Mouse (Mus musculus): Measurements from ENCODE around the gene Mtor. TPM values are rescaled to one million over a fixed set of nuclear protein-coding genes. Genes with fewer than 3 reads are reported as not detected.
A peak's percentile ranks its signal among the peaks of the same experiment; 100 is the strongest.

Mtor gene
- polyA plus RNA-seq, 1 experiment from 2014 or later: 20.7 TPM

DNA sequence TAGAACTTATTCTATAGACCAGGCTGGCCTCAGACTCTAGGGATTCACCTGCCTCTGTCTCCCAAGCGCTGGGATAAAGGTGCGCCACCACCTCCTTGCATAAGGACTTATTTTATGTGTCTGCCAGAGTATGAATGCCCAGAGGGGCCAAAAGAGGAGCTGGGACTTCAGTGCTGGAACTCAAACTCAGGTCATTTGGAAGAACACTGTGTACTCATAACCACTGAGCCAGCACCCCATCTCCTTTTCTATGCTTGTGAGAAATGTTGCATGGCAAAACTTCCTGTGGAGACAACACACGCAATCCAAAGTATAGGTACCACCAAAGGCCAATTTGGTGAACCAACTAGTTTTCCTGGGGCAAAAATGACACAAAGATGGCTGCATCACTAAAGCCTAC, 148.3 kb downstream of the Mtor start:
- Histone ChIP-seq H3K36me3 (replicated peaks) (peaks cover 86% of the 10 kb centered on the region), H3K27ac (replicated peaks) (no peak overlapping the region), H3K4me1 (peaks cover 18% of the 10 kb centered on the region), H3K4me3 (no peak overlapping the region), H3K9me3 (peaks cover 6% of the 10 kb centered on the region; the same call in 1 of the 2 replicates), H3K27me3 (replicated peaks; ENCODE audit: low read depth, poor library complexity, severe bottlenecking) (no peaks in the 10 kb centered on the region)
- DNase-seq (ENCODE audit: low spot score): no peak
- WGBS: 94% methylated on average over 3 of the region's 3 CpGs

DNA sequence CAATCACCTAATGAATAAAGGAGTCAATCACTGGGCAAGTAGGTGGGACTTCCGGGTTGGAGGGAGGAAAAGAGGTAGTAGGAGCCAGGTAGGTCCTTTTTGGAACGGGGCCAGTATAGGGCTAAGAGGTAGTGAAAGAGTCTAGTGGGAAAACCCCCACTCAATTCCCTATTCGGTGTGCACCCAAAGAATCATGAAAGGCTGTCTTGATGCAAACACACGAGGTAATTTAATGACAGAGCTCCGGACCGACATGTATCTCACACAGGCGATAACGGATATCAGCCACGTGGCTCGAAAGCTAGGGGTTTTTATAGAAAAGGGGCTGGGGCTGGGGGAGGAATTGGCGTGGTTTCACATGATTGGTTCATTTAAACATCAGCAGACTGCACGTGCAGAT, 150.4 kb downstream of the Mtor start:
- Histone ChIP-seq H3K4me1 (peaks cover 5% of the 10 kb centered on the region), H3K27ac (replicated peaks) (no peak overlapping the region), H3K9me3 (peaks cover 6% of the 10 kb centered on the region; the same call in 1 of the 2 replicates), H3K4me3 (no peak overlapping the region), H3K36me3 (replicated peaks) (peaks cover 71% of the 10 kb centered on the region), H3K27me3 (replicated peaks; ENCODE audit: low read depth, poor library complexity, severe bottlenecking) (no peaks in the 10 kb centered on the region)
- DNase-seq (ENCODE audit: low spot score): no peak
- WGBS: 95% methylated on average over 12 of the region's 12 CpGs

DNA sequence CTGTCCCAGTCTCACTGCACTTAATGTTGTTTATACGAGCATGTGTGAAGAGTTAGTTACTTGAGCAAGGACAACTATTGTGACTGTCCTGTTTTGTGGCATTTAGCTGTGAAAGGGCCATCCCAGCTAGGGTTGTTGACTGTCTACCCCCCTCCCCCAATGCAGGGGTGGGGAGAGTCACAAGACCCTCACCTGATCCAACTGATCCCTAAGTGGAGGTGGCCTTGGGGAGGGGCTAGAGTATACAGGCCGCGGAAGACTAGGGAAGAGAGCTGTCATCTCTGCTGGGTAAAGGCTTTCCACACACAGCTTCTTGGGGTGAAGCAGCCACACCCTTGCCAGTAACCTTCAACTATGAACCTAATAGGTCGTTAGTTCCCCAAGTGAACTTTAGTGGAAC, 151.9 kb downstream of the Mtor start:
- Histone ChIP-seq H3K4me1 (peaks cover 8% of the 10 kb centered on the region), H3K4me3 (no peak overlapping the region), H3K27ac (replicated peaks) (no peak overlapping the region), H3K27me3 (replicated peaks; ENCODE audit: low read depth, poor library complexity, severe bottlenecking) (no peaks in the 10 kb centered on the region), H3K9me3 (peaks cover 6% of the 10 kb centered on the region; the same call in 1 of the 2 replicates), H3K36me3 (replicated peaks) (peaks cover 56% of the 10 kb centered on the region)
- no peak for DNase-seq (ENCODE audit: low spot score)
- 93% methylated on average over 4 of the region's 4 CpGs for WGBS

DNA sequence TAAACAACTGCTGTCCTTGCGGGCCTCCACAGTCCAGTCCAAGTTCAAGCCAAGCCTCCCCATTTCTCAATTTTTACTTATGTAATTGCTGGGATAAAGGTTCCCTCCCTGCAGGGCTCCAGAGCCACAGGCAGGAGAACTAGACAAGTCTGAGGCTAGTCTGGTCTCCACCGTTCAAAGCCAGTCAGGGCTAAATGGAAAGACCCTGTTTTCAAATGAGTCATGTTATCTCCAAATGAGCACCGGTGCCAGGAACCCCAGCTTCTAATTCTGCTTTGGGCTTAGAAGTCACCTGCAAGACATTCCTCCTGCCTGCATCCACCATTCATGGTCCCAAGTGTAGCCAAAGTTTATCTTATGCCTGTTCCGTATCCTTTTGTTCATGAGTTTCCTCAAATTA, 153.5 kb downstream of the Mtor start:
- Histone ChIP-seq H3K4me1 (peaks cover 8% of the 10 kb centered on the region), H3K27me3 (replicated peaks; ENCODE audit: low read depth, poor library complexity, severe bottlenecking) (no peaks in the 10 kb centered on the region), H3K27ac (replicated peaks) (no peak overlapping the region), H3K4me3 (no peak overlapping the region), H3K9me3 (peaks cover 6% of the 10 kb centered on the region; the same call in 1 of the 2 replicates), H3K36me3 (replicated peaks) (peaks cover 41% of the 10 kb centered on the region)
- no peak for DNase-seq (ENCODE audit: low spot score)
- 87% methylated on average over 4 of the region's 4 CpGs for WGBS

DNA sequence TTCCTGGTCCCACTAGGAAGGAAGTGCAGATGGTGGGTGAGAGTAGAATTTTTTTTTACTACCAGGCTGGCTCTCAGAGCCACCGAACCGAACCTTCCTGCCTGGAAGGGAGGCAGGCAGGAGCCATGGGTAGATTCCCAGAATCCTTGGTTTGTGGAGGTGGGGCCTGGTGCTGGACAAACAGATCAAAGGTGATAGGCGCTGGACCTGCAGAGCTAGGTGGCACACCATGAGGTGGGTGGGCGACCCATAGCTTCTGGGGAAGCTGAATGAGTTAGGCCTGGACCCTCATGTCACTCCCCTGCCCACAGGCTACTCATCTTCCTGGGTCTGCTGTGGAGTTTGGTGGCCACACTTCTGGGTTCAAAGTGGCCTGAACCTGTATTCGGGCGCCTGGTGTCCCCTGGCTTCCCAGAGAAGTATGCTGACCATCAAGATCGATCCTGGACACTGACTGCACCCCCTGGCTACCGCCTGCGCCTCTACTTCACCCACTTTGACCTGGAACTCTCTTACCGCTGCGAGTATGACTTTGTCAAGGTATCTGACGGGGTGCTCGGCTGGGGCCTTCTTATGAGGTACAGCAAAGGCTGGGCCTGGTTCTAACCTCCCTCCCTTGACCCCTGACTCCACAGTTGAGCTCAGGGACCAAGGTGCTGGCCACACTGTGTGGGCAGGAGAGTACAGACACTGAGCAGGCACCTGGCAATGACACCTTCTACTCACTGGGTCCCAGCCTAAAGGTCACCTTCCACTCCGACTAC, 154.1 kb downstream of the Mtor start, which contains the start of gene Masp2:
Masp2 (plus strand) TSS at position 198 of the 764 bp plus-strand sequence.
- H3K4me3 ChIP-seq: no peak within 1 kb of the TSS
- H3K9me3 ChIP-seq: peaks cover 6% of the 10 kb centered on the region; the same call in 1 of the 2 replicates
- 90% methylated on average over 14 of the region's 14 CpGs for WGBS
- H3K27ac ChIP-seq (replicated peaks): no peak within 1 kb of the TSS
- peaks cover 40% of the 10 kb centered on the region for H3K36me3 ChIP-seq (replicated peaks)
- H3K4me1 ChIP-seq: peaks cover 8% of the 10 kb centered on the region
- H3K27me3 ChIP-seq (replicated peaks; ENCODE audit: low read depth, poor library complexity, severe bottlenecking): no peaks in the 10 kb centered on the region
- DNase-seq (ENCODE audit: low spot score): no peak

DNA sequence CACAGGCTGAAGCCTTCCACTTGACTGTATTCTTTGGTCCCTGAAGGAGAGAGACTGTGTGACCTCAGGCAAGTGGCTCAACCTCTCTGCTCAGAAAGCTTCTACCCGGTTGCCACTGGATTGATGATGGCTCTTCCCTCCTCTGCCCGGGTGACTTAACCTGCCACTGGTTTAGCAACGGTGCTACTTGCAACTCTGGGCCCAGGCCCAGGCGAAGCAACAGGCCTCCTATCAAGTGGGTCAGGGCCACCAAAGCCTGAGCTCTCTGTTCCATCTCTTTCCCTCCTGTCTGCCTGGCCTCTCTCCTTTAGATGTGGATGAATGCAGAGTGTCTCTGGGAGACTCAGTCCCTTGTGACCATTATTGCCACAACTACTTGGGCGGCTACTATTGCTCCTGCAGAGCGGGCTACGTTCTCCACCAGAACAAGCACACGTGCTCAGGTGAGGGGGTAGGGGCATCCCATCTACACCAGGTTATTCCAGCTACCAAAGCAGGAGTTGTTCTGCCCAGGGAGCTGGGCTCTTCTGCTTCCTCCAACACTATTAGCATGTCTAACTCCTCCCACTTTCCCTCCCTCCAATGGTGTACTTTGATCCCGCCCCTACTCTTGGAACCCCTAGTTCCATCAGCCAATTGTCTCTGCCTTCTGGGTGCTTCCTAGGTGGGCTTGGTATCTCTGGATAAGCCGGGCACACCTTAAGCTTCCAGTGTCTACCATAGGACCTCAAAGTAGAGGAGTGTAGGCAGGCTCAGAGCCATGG, 155.1 kb downstream of the Mtor start:
- Histone ChIP-seq H3K9me3 (peaks cover 5% of the 10 kb centered on the region; the same call in 1 of the 2 replicates), H3K27ac (replicated peaks) (no peak overlapping the region), H3K4me3 (no peak overlapping the region), H3K27me3 (replicated peaks; ENCODE audit: low read depth, poor library complexity, severe bottlenecking) (no peaks in the 10 kb centered on the region), H3K36me3 (replicated peaks) (peaks cover 34% of the 10 kb centered on the region), H3K4me1 (peaks cover 8% of the 10 kb centered on the region)
- WGBS: 65% methylated on average over 10 of the region's 10 CpGs
- DNase-seq (ENCODE audit: low spot score): no peak

DNA sequence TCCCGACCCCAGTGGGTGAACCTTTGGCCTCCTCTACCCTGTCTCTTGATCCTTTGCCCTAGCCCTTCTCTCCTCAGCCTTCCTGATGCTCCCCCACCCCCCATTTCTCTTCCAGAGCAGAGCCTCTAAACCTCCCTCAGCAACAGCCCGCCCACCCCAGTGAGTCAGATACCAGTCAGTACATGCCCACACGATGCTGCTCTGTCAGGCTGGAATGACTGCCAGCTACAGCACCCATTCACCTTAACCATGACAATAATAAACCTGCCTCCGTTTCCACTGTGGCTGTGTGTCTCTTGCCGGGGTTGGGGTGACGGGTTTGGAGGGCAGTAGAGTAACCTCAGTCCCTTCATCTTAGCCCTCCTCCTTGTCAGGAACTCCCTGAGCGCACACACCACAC, 155.7 kb downstream of the Mtor start:
- no peak for DNase-seq (ENCODE audit: low spot score)
- no peak overlapping the region for H3K4me3 ChIP-seq
- H3K4me1 ChIP-seq: peaks cover 8% of the 10 kb centered on the region
- WGBS: 73% methylated on average over 7 of the region's 7 CpGs
- H3K9me3 ChIP-seq: no peaks in the 10 kb centered on the region
- H3K27ac ChIP-seq (replicated peaks): no peak overlapping the region
- H3K27me3 ChIP-seq (replicated peaks; ENCODE audit: low read depth, poor library complexity, severe bottlenecking): no peaks in the 10 kb centered on the region
- H3K36me3 ChIP-seq (replicated peaks): peaks cover 30% of the 10 kb centered on the region

DNA sequence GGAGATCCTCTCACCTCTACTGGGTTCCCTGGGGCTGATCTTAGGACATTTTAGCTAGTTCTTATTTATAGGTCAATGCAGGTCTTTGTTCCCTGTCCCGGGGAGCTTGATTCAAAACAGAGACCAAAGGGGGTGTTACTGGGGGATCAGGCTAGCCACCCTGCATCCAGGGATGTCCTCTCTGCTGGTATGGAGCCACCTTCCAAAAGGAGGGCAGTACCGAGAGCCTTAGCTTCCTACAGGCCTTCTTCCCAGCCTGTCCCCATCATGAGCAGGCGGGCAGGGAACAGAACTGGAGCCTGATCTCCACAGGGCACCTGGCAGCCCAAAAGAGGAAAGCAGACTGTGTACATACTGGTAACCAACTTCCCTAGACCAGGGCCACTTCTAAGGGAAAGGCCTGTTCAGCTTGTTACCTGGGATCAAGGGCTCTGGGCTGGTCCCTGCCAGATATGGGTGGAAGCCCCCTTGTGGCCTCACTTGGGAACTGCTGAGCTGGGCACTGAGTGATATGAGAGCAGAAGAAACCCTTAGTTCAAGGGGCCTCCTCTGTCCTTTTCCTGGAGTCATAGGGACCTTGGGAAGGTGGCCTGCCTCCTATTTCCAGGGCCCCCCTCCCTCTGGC, 156.2 kb downstream of the Mtor start:
- no peak overlapping the region for H3K27ac ChIP-seq (replicated peaks)
- WGBS: 81% methylated on average over 3 of the region's 3 CpGs
- peaks cover 30% of the 10 kb centered on the region for H3K36me3 ChIP-seq (replicated peaks)
- peak; percentile 75 for DNase-seq (ENCODE audit: low spot score)
- no peaks in the 10 kb centered on the region for H3K9me3 ChIP-seq
- no peaks in the 10 kb centered on the region for H3K27me3 ChIP-seq (replicated peaks; ENCODE audit: low read depth, poor library complexity, severe bottlenecking)
- H3K4me1 ChIP-seq: peaks cover 8% of the 10 kb centered on the region
- H3K4me3 ChIP-seq: no peak overlapping the region

Other genes starting within 250 kb of the Mtor start
- 1.1 and 1.7 TPM in 2 replicates for gene Disp3, start 160.6 kb upstream of the Mtor start, polyA plus RNA-seq (2016; fragmentation: Nextera tagmentation; extraction: Ambion mirVana)
- gene Ubiad1, start 3.8 kb upstream of the Mtor start, polyA plus RNA-seq (2016; fragmentation: Nextera tagmentation; extraction: Ambion mirVana): 22.9 and 23.6 TPM in 2 replicates
- gene Angptl7, start 51.8 kb downstream of the Mtor start, polyA plus RNA-seq (2016; fragmentation: Nextera tagmentation; extraction: Ambion mirVana): 0.23 and 0.37 TPM in 2 replicates
- gene Exosc10, start 109.8 kb downstream of the Mtor start, polyA plus RNA-seq (2016; fragmentation: Nextera tagmentation; extraction: Ambion mirVana): 98.8 and 108 TPM in 2 replicates
- gene Srm, start 142.9 kb downstream of the Mtor start, polyA plus RNA-seq (2016; fragmentation: Nextera tagmentation; extraction: Ambion mirVana): 248 and 267 TPM in 2 replicates
- 0.35 TPM in 1 of 2 replicates, not detected in the other for gene Masp2, start 153.9 kb downstream of the Mtor start, polyA plus RNA-seq (2016; fragmentation: Nextera tagmentation; extraction: Ambion mirVana)
- gene Tardbp, start 178.4 kb downstream of the Mtor start, polyA plus RNA-seq (2016; fragmentation: Nextera tagmentation; extraction: Ambion mirVana): 450 and 455 TPM in 2 replicates
- not detected in 2 replicates for gene Gm572, start 194.7 kb downstream of the Mtor start, polyA plus RNA-seq (2016; fragmentation: Nextera tagmentation; extraction: Ambion mirVana)

All from embryonic facial prominence, embryonic 10.5 days (tissue).